Mouse (Mus musculus): ENCODE data around the gene Rbl2.

The Rbl2 gene

GRCm38 (mm10) chr8:91069834-91070233 lies at the start of gene Rbl2:
Rbl2 (plus strand) TSS chr8:91070057.
- DNase-seq = peak; percentile 93

- no peak for DNase-seq
Measured at GRCm38 (mm10) chr8:91034417-91034816, 35.4 kb upstream of the Rbl2 start.

GRCm38 (mm10) chr8:91036905-91037304 lies 33.0 kb upstream of the Rbl2 start:
- DNase-seq = no peak

- no peak for DNase-seq
Measured at GRCm38 (mm10) chr8:91038637-91039036, 31.2 kb upstream of the Rbl2 start.

GRCm38 (mm10) chr8:91046370-91046769 lies 23.5 kb upstream of the Rbl2 start:
- peak; percentile 14 for DNase-seq

GRCm38 (mm10) chr8:91051037-91051436 lies 18.8 kb upstream of the Rbl2 start:
- DNase-seq = peak; percentile 73

GRCm38 (mm10) chr8:91054418-91054817 lies 15.4 kb upstream of the Rbl2 start:
- DNase-seq = no peak

- DNase-seq = no peak
Measured at GRCm38 (mm10) chr8:91056848-91057247, 13.0 kb upstream of the Rbl2 start.

GRCm38 (mm10) chr8:91059086-91059578 lies 10.7 kb upstream of the Rbl2 start:
- DNase-seq = no peak

- DNase-seq = peak; percentile 52
Measured at GRCm38 (mm10) chr8:91059884-91060510, 9.9 kb upstream of the Rbl2 start.

GRCm38 (mm10) chr8:91060555-91061471 lies 9.0 kb upstream of the Rbl2 start:
- no peak for DNase-seq

GRCm38 (mm10) chr8:91065179-91065578 lies 4.7 kb upstream of the Rbl2 start:
- DNase-seq = no peak

GRCm38 (mm10) chr8:91069407-91069806 lies 450 bp upstream of the Rbl2 start:
- DNase-seq = no peak

GRCm38 (mm10) chr8:91070275-91070859 lies 510 bp downstream of the Rbl2 start:
- DNase-seq = peak; percentile 82

GRCm38 (mm10) chr8:91077077-91077867 lies 7.4 kb downstream of the Rbl2 start:
- DNase-seq = no peak

GRCm38 (mm10) chr8:91079678-91080077 lies 9.8 kb downstream of the Rbl2 start:
- no peak for DNase-seq

GRCm38 (mm10) chr8:91081911-91082310 lies 12.1 kb downstream of the Rbl2 start:
- no peak for DNase-seq

GRCm38 (mm10) chr8:91082428-91082827 lies 12.6 kb downstream of the Rbl2 start:
- no peak for DNase-seq

GRCm38 (mm10) chr8:91088452-91088851 lies 18.6 kb downstream of the Rbl2 start:
- no peak for DNase-seq

- DNase-seq = no peak
Measured at GRCm38 (mm10) chr8:91089601-91090000, 19.7 kb downstream of the Rbl2 start.

- DNase-seq = no peak
Measured at GRCm38 (mm10) chr8:91094135-91094534, 24.3 kb downstream of the Rbl2 start.

GRCm38 (mm10) chr8:91098106-91098505 lies 28.2 kb downstream of the Rbl2 start:
- DNase-seq = no peak

GRCm38 (mm10) chr8:91106271-91106670 lies 36.4 kb downstream of the Rbl2 start:
- DNase-seq = no peak

Measured in lung, postnatal 14 days (tissue).